Mouse (Mus musculus) cerebellum, postnatal 4 days (tissue): Measurements from ENCODE around the gene Slc38a9.

Experiments used
- DNase-seq, 2 experiments: peaks; one replicate each; pipeline ENCODE4 v3.0.0; 2022; ENCODE audit warnings: low spot score in 2 of 2, mixed read lengths in 1 of 2

Gene Slc38a9

GRCm38 (mm10) chr13:112745936-112746694 is 85.6 kb downstream of the Slc38a9 start:
- DNase-seq: no peak

DNA sequence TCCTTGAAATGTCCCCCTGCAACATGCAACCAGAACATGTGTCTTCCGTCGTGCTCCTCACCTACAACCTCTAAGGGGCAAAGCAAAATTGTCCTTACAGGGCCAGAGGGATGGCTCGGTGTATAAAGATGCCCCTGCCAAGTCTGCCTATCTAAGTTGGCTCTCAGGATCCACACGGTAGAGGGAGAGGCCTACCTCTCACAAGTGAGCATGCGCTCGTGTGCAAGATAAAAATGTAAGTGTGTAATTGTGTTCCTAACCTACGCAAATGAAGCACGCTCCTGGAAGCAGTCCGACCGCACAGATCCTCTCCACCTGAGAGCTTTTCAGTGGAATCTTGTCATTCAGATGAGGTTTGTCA is 86.1 kb downstream of the Slc38a9 start:
- no peak for DNase-seq

- DNase-seq: no peak
Observed at GRCm38 (mm10) chr13:112747808-112748430, 87.4 kb downstream of the Slc38a9 start.

- DNase-seq: no peak
Observed at GRCm38 (mm10) chr13:112748808-112749510, 88.4 kb downstream of the Slc38a9 start.

GRCm38 (mm10) chr13:112749881-112750280 is 89.3 kb downstream of the Slc38a9 start:
- no peak for DNase-seq

DNA sequence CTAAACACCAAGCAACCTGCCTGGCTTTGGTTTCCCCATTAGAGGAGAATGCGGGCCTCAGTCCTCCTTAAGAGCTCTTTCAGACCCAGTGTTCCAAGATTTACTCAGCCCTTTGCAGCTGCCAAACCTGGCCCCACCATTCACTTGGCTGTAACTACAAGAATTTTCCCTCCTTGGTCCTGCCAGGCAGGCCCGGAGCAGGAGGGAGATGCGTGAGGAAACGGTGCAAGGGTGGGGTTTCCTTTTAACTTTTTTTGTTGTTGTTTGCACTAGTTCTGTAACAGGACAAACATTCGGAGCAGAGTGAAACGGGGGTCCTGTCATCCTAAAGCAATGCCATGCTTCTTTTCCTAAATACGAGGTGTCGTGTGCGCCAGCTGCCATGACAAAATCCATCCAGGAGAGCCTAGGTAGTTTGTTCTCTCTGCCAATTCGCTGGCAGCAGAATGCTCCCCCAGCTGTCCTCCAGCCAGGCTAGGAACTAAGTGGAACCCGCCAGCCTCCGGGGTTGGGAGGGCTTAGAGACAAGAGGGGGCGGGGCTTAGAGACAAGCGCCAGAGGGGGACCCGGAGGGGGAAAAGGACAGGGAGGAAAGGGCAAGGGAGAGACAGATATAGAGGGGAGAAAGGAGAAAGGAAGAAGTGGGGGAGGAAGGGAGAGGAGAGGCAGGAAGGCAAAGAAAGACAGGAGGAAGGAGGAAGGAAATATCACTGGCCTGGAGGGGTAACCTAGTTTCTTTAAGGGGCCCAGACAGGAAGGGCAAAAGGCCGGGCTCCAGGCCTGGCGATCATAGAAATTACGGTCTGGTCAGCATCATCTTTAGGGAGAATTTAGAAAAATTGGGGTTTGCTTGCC is 91.1 kb downstream of the Slc38a9 start:
- peak; percentile 41 to 52 for DNase-seq

DNA sequence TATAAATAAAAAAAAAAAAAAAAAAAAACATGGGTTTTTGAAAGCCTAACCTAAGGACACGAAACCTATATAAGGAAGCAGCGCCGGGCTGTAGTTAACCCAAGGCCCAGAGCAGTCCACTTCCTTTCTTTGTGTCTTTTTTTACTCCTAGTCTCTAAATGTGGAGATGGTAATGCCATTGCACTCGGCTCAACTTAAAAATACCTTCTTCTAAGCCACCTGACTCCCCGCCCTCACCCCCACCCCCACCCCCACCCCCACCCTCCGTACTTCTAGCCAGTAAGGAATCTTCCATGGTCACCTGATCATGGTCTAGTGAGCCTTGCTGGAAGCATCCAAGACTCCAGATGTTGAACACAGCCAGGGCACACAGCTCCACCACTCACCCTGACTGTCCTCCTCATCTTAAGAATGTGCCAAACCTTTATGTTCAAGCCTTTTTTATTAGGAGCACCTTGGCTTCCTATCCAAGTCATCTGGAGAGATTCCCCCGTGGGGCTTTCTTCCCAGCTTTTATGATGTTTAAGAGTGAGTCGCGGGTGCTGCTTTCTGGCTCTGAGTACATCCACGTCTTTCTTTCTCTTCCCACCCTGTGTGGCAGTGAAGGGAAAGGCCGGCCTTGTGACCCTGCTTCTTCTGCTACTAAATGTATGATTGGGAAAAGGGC is 91.9 kb downstream of the Slc38a9 start:
- DNase-seq: no peak

DNA sequence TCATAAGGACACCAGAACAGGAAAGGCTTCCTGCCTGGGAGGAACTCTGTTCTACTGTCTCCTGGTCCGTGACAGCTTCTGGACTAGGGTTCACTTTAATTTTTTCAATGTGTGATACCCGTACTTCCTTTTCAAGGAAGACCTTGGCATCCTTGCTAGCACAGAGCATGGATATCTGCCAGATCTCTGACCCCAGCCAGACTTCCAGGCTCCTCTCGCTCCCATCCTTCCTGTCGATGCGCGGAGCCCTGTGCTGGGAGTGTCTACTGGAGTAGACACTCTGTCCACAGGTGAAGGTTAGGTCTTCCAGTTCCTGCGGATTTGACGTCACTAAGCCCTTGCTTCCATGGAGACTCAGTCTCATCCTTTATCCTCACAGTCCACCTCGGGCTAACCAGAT is 93.0 kb downstream of the Slc38a9 start:
- no peak for DNase-seq

DNA sequence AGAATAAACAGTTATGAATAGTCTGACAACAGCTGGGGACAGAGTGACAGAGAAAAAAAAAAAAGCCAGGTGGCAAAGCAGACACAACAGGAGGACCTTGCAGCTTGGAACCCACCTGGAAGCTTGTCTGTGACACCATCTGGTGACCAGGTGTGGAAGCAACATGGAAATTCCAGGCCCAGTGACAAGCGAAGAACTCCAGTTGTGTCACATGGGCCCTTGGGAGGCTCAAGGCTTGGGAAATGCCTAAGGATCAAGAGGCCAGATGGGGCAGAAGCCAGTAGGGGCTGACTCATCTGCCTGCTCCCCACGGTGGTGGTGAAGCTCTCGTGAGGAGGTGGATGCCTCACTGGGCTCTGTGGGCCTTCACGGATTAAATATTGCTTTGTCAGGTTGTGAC is 94.3 kb downstream of the Slc38a9 start:
- no peak for DNase-seq

GRCm38 (mm10) chr13:112755507-112756010 is 95.0 kb downstream of the Slc38a9 start:
- DNase-seq: no peak

DNA sequence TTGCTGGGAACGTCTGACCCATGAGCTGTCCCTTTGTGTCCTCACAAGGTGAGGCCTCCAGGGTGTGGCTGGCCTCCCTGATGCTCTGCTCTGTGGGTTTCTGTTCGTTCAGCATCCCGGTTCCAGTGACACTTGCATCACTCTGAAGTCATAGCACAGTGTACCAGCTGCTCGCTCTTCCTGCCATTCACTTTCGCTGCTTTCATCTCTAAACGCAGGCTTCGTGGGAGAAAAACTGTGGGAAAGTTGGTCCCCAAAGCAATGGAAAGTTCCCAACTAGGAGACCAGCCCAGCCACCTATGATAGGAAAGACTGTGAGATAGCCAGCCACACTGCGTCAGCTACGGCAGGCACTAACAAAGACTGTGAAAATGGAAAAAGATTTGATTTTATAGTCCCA is 96.8 kb downstream of the Slc38a9 start:
- DNase-seq: no peak

DNA sequence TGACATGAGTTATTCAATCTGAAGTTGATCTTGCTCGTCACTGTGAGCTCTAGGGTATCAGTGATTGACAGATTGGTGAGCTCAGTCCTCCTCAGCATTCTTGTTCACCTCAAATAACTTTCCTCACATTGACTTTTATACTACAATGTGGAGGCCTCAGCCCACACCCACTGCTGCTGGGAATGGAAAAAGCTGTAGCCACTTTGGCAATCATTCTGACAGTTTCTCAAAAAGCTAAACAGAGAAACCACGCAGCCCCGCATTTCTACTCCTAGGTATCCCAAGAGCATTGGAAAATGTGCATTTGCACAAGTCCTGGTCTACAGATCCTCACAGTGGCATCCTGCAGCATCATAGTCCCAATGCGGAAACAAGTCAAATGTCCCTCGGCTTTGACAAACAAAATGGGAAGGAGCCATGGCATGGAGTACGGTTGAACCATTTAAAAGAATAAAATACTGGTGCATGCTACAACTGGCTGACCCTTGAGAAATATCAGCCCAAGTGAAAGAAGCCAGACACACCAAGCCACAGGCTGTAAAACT is 98.1 kb downstream of the Slc38a9 start:
- no peak for DNase-seq

DNA sequence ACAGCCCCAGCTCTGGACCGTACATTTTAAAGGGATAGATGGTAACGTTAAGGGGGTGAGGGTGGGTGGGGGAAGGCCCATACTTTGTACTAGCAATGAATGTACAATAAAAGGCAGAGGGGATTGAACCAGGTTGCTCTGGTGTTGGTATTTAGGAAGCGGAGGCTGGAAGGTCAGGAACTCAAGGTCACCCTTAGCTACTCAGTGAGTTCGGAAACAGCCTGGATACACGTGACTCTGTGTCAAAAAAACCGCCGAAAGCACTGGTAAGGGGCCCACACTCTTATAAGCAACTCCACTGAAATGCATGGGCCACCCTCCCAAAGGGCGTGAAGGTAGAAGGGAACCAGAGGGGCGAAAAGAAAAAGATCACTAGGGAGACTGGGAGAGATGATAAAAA is 98.8 kb downstream of the Slc38a9 start:
- no peak for DNase-seq

DNA sequence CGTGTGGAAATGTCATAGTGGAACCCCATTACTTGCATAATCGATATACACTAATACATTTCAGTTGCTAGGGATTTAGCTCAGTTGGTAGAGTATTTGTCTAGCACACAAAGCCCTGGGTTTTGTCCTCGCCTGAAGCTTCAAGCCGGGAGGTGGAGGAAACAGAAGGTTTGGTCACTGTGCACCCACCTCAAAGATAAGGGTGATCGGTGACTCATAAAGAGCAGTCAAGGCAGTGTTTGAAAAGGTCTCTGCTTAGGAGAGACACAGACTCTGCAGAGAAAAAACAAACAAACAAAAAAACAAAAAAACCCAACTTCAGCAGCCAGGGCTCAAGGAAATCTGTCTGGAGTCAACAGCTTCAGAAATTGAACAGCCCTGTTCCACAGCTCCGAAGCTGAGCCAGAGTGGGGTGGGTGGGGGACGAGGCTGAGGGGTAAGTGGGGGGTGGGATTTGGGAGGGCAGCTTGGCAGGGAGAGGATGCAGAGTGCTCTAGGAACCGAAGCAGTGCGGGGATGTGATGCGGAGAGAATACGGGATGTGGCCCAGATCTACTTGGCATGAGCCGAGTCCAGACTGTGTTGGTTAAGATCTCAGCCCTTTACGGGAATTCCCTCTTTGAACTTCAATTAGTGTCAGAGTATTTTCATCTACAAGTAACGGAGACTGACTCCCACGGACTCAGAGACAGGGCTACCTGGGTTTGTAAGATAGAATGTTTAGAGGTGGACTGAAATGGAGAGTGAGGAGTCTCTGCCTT is 99.4 kb downstream of the Slc38a9 start:
- no peak for DNase-seq

DNA sequence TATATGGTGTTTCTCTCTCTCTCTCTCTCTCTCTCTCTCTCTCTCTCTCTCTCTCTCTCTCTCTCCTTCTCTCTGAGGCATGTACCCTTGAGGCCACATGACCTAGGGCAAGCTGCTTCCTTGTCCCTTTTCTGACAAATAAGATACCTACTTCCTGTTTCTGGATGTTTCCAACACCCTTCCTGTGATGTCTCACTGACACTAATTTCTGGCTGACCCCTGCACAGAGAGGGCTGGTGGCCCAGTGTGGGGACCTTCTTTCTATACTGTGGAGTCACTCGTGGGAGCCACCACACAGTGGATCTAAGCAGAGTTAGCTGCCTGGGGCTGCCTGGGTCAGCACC is 100.0 kb downstream of the Slc38a9 start:
- no peak for DNase-seq

GRCm38 (mm10) chr13:112761787-112762186 is 101.2 kb downstream of the Slc38a9 start:
- no peak for DNase-seq

GRCm38 (mm10) chr13:112762548-112762947 is 102.0 kb downstream of the Slc38a9 start:
- no peak for DNase-seq

DNA sequence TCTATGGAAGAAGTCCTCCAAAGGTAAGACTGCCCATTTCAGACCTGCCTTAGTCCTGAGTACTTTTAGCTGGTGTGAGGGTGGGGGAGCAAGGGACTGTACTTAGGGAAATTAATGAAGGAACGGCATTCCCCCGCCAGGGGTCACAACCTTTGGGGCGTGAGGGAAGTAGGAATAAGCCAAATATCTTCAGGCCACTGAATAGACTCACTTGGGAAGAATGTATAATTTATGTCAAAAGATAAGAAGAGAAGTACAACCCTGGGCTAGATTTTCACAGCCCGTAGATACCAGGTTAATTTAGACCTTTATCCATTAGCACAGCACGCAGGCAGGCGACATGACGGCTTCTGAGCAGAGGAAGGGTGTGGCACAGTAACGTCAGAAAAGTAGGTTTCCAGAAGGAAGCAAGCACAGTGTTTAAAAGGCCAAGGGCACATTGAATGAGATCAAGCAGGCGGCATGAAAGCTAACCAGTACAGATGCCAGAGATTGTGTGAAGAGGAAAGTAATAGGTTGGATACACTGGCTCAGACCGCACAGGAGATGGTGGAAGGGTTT is 103.1 kb downstream of the Slc38a9 start:
- DNase-seq: no peak

- no peak for DNase-seq
Observed at GRCm38 (mm10) chr13:112764556-112764955, 104.0 kb downstream of the Slc38a9 start.

DNA sequence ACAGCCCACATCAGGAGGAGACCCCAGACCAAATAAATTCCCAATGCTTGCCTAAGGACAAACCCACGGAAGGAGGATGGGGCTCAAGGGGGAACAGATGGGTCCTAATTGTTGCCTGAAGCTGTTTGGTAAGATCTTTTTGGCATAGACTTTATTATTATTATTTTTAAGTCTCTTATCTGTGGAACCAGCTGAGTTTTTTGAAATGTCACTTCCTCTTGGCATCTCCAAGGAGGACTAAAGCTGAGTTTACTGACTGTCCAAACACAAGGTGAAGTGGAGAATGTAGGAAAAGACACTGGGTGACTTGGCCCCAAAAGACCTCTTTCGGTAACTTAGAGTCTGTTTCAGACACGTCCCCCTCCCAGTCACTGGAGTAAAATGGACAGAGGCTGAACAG is 105.1 kb downstream of the Slc38a9 start:
- no peak for DNase-seq
